Comparison of ENCODE assay signal across 8 mouse cellular contexts in genomic region chr13:37477342-37477741, GRCm38 (mm10).
DNase-seq lines count a peak whose midpoint lies in the region; ATAC-seq lines count a peak whose summit lies in the region.

No protein-coding gene starts in this region.

- ATAC-seq in heart, embryonic 14.5 days (ENCODE audit: insufficient number of reproducible peaks, insufficient read depth, low FRiP score, low read depth): no peak
- ATAC-seq in hindbrain, embryonic 13.5 days (ENCODE audit: low FRiP score): no peak

- no peaks in the 10 kb centered on the region for H3K9me3 ChIP-seq in heart, embryonic 14.5 days (ENCODE audit: control insufficient read depth, low read length)
- H3K9me3 ChIP-seq in hindbrain, embryonic 13.5 days: no peaks in the 10 kb centered on the region
- no peaks in the 10 kb centered on the region for H3K9me3 ChIP-seq in midbrain, embryonic 10.5 days (replicated peaks)

- H3K27ac ChIP-seq in heart, embryonic 14.5 days (replicated peaks in 1 of 2; ENCODE audit: control insufficient read depth in 1 of 2, insufficient read depth in 1 of 2, low read depth in 2 of 2, low read length in 2 of 2): peak overlapping the region in 1 of 2 experiments; percentile 30; a peak in 1 of 4 replicates
- peak overlapping the region; percentile 87 for H3K27ac ChIP-seq in brown adipose tissue, adult 24 weeks (replicated peaks; ENCODE audit: low read depth, low read length)
- H3K27ac ChIP-seq in hindbrain, embryonic 13.5 days: no peak overlapping the region
- H3K27ac ChIP-seq in midbrain, embryonic 10.5 days (replicated peaks): 0 out of 2 replicates have a peak overlapping the region, but pooled peaks have one; percentile 35

- H3K36me3 ChIP-seq in heart, embryonic 14.5 days (ENCODE audit: control insufficient read depth, insufficient read depth, low read length): no peaks in the 10 kb centered on the region
- no peaks in the 10 kb centered on the region for H3K36me3 ChIP-seq in hindbrain, embryonic 13.5 days
- H3K36me3 ChIP-seq in midbrain, embryonic 10.5 days: no peaks in the 10 kb centered on the region

- WGBS in heart, embryonic 14.5 days: 28% methylated on average over 6 of the region's 6 CpGs
- 28% methylated on average over 6 of the region's 6 CpGs for WGBS in hindbrain, embryonic 13.5 days
- WGBS in midbrain, embryonic 10.5 days: 23% methylated on average over 6 of the region's 6 CpGs

- no peak for DNase-seq in heart, adult 18-20 months
- DNase-seq in midbrain, embryonic 10.5 days (ENCODE audit: low spot score): no peak
- no peak for DNase-seq in layer of hippocampus, adult 9-10 months (ENCODE audit: low spot score)
- no peak for DNase-seq in cerebellum, postnatal 25 days
- no peak for DNase-seq in cerebellum, postnatal 4 days (ENCODE audit: low spot score in 2 of 2)

- H3K27me3 ChIP-seq in heart, embryonic 14.5 days (ENCODE audit: control insufficient read depth, insufficient read depth, low read length): no peaks in the 10 kb centered on the region
- no peaks in the 10 kb centered on the region for H3K27me3 ChIP-seq in hindbrain, embryonic 13.5 days
- peaks cover 69% of the 10 kb centered on the region for H3K27me3 ChIP-seq in midbrain, embryonic 10.5 days (ENCODE audit: low read depth, poor library complexity, severe bottlenecking)

- H3K9ac ChIP-seq in heart, embryonic 14.5 days (ENCODE audit: low read length): peak overlapping the region; percentile 51
- peak overlapping the region; percentile 43; the same call in 1 of the 2 replicates for H3K9ac ChIP-seq in hindbrain, embryonic 13.5 days

- H3K4me1 ChIP-seq in heart, embryonic 14.5 days (ENCODE audit: control insufficient read depth in 2 of 2, insufficient read depth in 2 of 2, low read length in 2 of 2): peaks cover 25 to 43% of the 10 kb centered on the region in 2 experiments
- H3K4me1 ChIP-seq in brown adipose tissue, adult 24 weeks (ENCODE audit: control insufficient read depth, insufficient read depth, insufficient read length, low read length): peaks cover 33% of the 10 kb centered on the region
- H3K4me1 ChIP-seq in hindbrain, embryonic 13.5 days (replicated peaks): peaks cover 15% of the 10 kb centered on the region
- peaks cover 20% of the 10 kb centered on the region for H3K4me1 ChIP-seq in midbrain, embryonic 10.5 days

- peak overlapping the region; percentile 65 for H3K4me2 ChIP-seq in heart, embryonic 14.5 days (ENCODE audit: low read length)
- H3K4me2 ChIP-seq in hindbrain, embryonic 13.5 days: peak overlapping the region; percentile 49

- H3K4me3 ChIP-seq in heart, embryonic 14.5 days (ENCODE audit: control insufficient read depth in 1 of 2, insufficient read depth in 1 of 2, low read depth in 1 of 2, low read length in 2 of 2): peak overlapping the region in 1 of 2 experiments; percentile 32; a peak in 1 of 4 replicates
- peak overlapping the region; percentile 24; the same call in 1 of the 2 replicates for H3K4me3 ChIP-seq in brown adipose tissue, adult 24 weeks (ENCODE audit: insufficient read depth, low read depth, low read length)
- H3K4me3 ChIP-seq in hindbrain, embryonic 13.5 days: peak overlapping the region; percentile 26
- peak overlapping the region; percentile 42 for H3K4me3 ChIP-seq in midbrain, embryonic 10.5 days
